10 mouse cellular contexts compared by ENCODE assay signal in the genomic region with DNA sequence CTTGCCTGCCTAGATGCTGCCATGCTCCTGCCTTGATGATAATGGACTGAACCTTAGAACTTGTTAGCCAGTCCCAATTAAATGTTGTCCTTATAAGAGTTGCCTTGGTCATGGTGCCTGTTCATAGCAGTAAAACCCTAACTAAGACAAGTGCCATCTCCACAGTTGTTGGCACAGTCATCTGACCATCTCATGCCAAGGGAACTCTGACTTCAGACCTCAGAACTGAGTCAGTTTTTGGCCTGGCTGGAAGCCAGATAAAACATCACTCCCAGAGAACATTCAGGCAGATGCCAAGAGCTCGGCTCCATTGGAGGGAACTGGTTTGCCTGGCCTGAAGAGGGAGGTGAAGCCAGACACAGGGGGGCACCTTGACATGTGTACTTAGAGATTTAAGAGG.
DNase-seq lines count a peak whose midpoint lies in the region; TF ChIP-seq lines count a peak whose summit lies in the region.
"Had no signal": no experiment of that assay in that cellular context is flagged by ENCODE, and none has a peak within 500 bp of the region (broad histone marks: within the 10 kb centered on the region; RNA-seq: fewer than 3 reads in every experiment).

No protein-coding gene starts in this region.

- peak; percentile 72 for DNase-seq in kidney, adult 2 months
- no peak for DNase-seq in kidney, postnatal 4 days
- DNase-seq in urinary bladder, postnatal 14 days (ENCODE audit: low spot score), result peak; percentile 42
- DNase-seq in urinary bladder, postnatal 4 days (ENCODE audit: low spot score in 2 of 2), result no peak
- peak; percentile 77 for DNase-seq in adrenal gland, postnatal 14 days
- DNase-seq in forebrain, embryonic 10.5 days (ENCODE audit: extremely low spot score, low spot score), result no peak
- DNase-seq in gastrocnemius, postnatal 10 days, result no peak
- DNase-seq: thymus, postnatal 4 days had no signal

- H3K9me3 ChIP-seq in forebrain, embryonic 10.5 days, result no peaks in the 10 kb centered on the region
- H3K9me3 ChIP-seq: lung, embryonic 15.5 days; midbrain, embryonic 12.5 days had no signal

- TF ChIP-seq POLR2A in kidney, adult 2 months (IDR thresholded peaks at IDR 0.05; ENCODE audit: low read depth, low read length), result no peak

- no peak overlapping the region for H3K27ac ChIP-seq in kidney, adult 2 months (ENCODE audit: insufficient read depth, low read depth, low read length)
- H3K27ac ChIP-seq in forebrain, embryonic 10.5 days, result no peak overlapping the region
- H3K27ac ChIP-seq: lung, embryonic 15.5 days; midbrain, embryonic 12.5 days had no signal

- 43% methylated on average over 1 of the region's 1 CpGs for WGBS in kidney, adult 2 months
- 92% methylated on average over 1 of the region's 1 CpGs for WGBS in forebrain, embryonic 10.5 days

- H3K36me3 ChIP-seq in kidney, adult 2 months (ENCODE audit: control insufficient read depth, insufficient read depth, low read length), result no peaks in the 10 kb centered on the region
- H3K36me3 ChIP-seq in forebrain, embryonic 10.5 days (replicated peaks), result no peaks in the 10 kb centered on the region
- H3K36me3 ChIP-seq: lung, embryonic 15.5 days; midbrain, embryonic 12.5 days had no signal

- H3K4me1 ChIP-seq in kidney, adult 2 months (ENCODE audit: control insufficient read depth, insufficient read depth, low read length), result no peaks in the 10 kb centered on the region
- peaks cover 18% of the 10 kb centered on the region for H3K4me1 ChIP-seq in forebrain, embryonic 10.5 days
- H3K4me1 ChIP-seq: lung, embryonic 15.5 days had no signal

- H3K27me3 ChIP-seq in kidney, adult 2 months (replicated peaks; ENCODE audit: control insufficient read depth, insufficient read depth, low read length), result no peaks in the 10 kb centered on the region
- H3K27me3 ChIP-seq in forebrain, embryonic 10.5 days (ENCODE audit: poor library complexity, severe bottlenecking), result no peaks in the 10 kb centered on the region
- H3K27me3 ChIP-seq: lung, embryonic 15.5 days; midbrain, embryonic 12.5 days had no signal

- H3K4me3 ChIP-seq in kidney, adult 2 months (ENCODE audit: insufficient read depth, low read depth, low read length), result no peak overlapping the region
- no peak overlapping the region for H3K4me3 ChIP-seq in forebrain, embryonic 10.5 days
- H3K4me3 ChIP-seq: lung, embryonic 15.5 days; midbrain, embryonic 12.5 days had no signal

- no peak for TF ChIP-seq CTCF in kidney, adult 2 months (conservative IDR thresholded peaks at IDR 0.05; ENCODE audit: insufficient read depth, insufficient read length, low read depth, low read length)

Comparison
In these comparisons a context has a peak if more than half of its experiments do, and no peak if none do; other contexts are left out.
1. DNase-seq: peak in kidney, adult 2 months (single experiment), urinary bladder, postnatal 14 days (single experiment) and adrenal gland, postnatal 14 days (single experiment); none in kidney, postnatal 4 days (0 of 2), urinary bladder, postnatal 4 days (0 of 2), forebrain, embryonic 10.5 days (single experiment) and gastrocnemius, postnatal 10 days (single experiment).